Mouse (Mus musculus): ENCODE results near the gene Ccdc50.

The Ccdc50 gene

GRCm38 (mm10) chr16:27388761-27389451 lies at the start of gene Ccdc50:
Gene Ccdc50 (plus strand): TSS chr16:27388869.
- in situ Hi-C loops (cut with MboI; ENCODE audit: low sequenced_read_pairs) = no loop called here

DNA sequence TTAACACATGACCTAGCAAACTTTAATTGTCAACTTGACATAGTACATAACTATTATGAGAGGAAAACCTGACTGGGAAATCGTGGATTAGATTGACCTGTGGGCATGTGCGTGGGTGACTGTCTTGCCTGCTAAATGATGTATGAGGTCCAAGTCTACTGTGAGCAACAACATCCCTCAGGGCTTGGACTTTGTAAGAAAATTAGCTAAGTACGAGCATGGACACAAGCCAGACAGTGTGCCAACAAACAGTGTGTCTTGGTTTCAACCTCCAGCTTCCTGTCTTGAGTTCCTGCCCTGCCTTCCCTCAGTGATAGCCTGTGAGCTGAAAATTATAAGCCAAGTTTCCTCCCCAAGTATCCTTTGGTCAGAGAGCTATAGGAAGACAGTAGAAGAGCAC lies 41.1 kb upstream of the Ccdc50 start:
- in situ Hi-C loops (cut with MboI; ENCODE audit: low sequenced_read_pairs) = no loop called here

- in situ Hi-C loops (cut with MboI; ENCODE audit: low sequenced_read_pairs) = no loop called here
These were observed 40.3 kb upstream of the Ccdc50 start for GRCm38 (mm10) chr16:27348359-27348758.

DNA sequence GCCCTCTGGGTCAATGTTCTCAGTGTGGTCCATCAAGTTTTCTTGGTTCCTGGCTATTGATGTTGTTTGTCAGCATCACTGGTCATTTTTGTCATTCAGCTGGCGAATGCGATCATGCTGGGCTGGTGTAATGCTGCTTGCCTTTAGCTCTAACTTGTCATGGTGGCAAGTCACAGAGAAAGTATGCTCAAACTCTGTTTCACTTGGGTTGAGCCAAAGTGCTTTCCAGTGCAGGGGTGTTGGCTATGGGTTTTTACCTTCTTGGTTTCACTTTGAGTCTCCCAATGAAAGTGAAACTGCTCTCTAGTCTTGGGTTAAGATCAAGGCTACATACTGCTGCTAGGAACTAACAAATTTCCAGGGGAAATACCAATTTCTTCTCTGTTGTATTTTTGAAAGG lies 39.4 kb upstream of the Ccdc50 start:
- in situ Hi-C loops (cut with MboI; ENCODE audit: low sequenced_read_pairs) = no loop called here

DNA sequence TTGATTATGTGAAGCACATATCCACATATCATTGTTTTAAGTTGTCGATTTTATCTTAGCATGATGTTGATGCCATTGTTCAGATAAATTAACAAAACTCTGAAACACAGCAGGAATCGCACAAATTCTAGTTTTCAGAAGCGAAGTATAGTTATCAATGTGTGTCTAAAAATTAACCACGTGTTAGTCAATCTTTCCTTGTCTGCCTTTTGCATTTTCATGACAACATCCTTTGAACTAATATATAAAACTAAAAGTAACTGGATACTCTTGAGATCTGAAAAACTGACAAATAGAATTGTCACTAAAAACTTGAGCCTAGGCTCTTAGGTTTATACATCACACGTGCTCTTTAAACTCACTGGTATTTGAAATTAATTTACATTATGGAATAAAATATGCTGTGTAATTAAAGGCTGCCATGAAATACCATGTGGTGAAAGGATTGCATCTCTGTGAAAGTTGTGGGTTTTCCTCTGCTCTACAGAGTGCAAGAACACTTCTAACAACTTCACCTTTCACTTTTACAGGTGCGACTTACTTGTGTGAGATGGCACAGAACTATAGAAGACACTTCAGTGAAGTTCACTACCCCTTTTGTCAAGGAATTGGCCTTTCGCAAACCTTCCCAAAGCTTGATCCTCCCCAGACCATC lies 38.7 kb upstream of the Ccdc50 start:
- in situ Hi-C loops (cut with MboI; ENCODE audit: low sequenced_read_pairs) = no loop called here

GRCm38 (mm10) chr16:27354464-27354863 lies 34.2 kb upstream of the Ccdc50 start:
- in situ Hi-C loops (cut with MboI; ENCODE audit: low sequenced_read_pairs) = no loop called here

DNA sequence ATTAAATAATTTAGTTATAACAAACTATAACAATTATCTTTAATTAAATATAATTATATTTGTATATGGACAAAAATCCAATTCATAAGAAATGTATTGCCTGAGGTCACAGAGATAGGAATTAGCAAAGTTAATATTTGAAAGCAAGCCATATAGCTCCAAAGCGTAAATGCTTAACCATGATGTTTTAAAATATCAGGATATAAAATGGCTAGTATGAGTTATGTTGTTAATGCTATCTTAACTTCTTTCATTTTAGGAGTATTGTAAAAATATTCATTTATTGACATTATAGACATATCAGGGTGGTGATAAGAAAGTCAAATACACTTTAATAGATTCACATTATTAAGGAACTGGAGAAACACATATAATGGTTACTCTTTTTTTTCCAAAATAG lies 28.6 kb upstream of the Ccdc50 start:
- in situ Hi-C loops (cut with MboI; ENCODE audit: low sequenced_read_pairs) = no loop called here

DNA sequence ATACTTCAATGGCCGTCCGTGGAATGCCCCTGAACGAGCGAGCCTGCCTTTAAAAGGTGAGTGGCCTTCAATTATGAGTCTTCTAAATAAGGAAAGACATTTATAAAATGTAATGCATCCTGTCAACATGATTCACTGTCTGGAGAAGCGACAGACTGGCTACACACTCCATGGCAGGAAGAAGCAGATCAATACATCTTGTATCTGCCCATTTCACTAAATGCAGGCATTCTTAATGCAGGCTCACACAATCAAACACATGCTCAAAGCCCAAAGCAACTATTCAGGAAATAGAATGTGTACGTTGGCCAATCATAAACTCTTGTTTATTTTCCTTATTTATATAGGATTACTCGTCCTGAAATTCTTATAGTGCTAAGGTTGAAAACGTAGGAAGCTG lies 18.5 kb upstream of the Ccdc50 start, which contains the start of gene Uts2b:
TSS of gene Uts2b (minus strand) at position 49 of the 400 bp plus-strand sequence.
- in situ Hi-C loops (cut with MboI; ENCODE audit: low sequenced_read_pairs) = no loop called here

DNA sequence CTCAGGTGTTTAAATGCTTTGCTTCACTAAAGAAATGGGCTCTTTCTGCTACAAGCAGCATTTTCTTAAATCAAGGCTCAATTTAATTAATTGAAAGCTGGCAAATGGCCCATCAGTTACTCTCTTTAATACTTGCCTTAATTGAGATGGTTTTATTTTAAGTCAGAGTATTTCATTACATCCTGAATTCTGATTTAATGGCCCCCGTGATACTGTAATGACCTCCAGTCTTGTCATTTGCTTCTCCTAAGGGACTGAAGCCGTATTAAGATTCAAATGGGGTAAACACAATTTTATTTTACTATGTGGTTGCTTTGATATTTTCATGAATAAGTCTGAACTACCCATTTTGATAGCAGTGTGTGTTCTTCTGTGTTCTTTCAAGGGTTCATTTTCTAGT lies 18.0 kb upstream of the Ccdc50 start:
- in situ Hi-C loops (cut with MboI; ENCODE audit: low sequenced_read_pairs) = no loop called here

- in situ Hi-C loops (cut with MboI; ENCODE audit: low sequenced_read_pairs) = no loop called here
These were observed 14.5 kb upstream of the Ccdc50 start for GRCm38 (mm10) chr16:27374139-27374538.

GRCm38 (mm10) chr16:27375318-27375717 lies 13.4 kb upstream of the Ccdc50 start:
- in situ Hi-C loops (cut with MboI; ENCODE audit: low sequenced_read_pairs) = no loop called here

GRCm38 (mm10) chr16:27376556-27376955 lies 12.1 kb upstream of the Ccdc50 start:
- in situ Hi-C loops (cut with MboI; ENCODE audit: low sequenced_read_pairs) = no loop called here

GRCm38 (mm10) chr16:27382217-27382616 lies 6.5 kb upstream of the Ccdc50 start:
- in situ Hi-C loops (cut with MboI; ENCODE audit: low sequenced_read_pairs) = no loop called here

DNA sequence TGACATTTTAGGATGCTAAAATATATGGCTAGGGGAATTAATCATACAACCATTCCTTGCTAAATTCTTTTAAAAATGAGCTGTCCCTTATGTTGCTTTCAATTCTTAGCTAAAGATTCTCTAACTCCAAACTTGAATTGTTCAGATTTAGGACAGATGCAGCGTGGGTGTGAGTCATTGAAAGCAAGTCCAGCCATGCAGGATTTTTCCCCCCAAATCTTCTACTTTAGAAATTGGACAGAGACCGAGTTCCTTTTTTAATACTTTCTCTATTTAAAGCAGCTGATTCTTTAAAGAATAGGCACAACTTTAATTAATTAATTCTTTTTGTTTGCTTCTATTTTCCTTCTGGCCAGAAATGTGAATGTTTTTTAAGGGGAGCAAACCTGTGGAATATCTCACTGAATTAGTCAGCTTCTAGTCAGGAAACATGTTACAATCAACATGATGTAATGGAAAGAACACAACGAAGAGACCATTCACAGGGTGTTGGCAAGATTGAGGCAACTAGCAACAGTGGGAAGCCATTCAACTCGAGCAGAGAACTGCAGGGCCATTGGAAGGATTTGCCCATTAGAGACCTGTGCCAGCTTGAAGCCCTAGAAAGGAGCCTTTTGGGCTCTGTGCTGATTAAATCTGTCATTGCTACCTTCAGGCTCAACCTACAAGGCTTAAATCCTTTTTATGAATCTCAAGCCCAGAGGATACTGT lies 3.6 kb upstream of the Ccdc50 start:
- in situ Hi-C loops (cut with MboI; ENCODE audit: low sequenced_read_pairs) = no loop called here

- in situ Hi-C loops (cut with MboI; ENCODE audit: low sequenced_read_pairs) = no loop called here
These were observed 3.0 kb upstream of the Ccdc50 start for GRCm38 (mm10) chr16:27385649-27386048.

DNA sequence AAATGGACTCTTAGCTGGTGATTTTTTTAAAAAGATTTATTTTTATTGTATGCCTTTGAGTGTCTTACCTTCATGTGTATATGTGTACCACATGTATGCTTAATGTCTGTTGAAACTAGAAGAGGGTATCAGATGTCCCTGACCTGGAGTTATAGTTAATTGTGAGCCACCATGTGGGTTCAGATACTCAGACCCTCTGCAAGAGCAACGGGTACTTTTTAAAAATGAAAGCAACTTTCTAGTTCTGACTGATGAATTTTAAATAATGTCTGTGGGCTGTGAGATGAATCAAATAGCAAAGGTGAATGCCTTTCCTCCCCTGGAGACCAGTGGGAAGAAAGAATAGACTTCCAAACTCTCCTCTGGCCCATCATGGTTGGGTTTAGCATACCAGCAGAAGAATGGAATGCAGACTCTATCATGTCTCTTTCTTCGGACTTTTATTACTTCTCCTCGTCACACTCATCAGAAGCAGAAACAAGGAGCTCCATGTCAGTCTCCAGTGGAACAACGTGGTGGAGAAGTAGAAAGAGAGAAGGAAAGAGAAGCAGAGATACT lies 1.7 kb upstream of the Ccdc50 start:
- in situ Hi-C loops (cut with MboI; ENCODE audit: low sequenced_read_pairs) = no loop called here

DNA sequence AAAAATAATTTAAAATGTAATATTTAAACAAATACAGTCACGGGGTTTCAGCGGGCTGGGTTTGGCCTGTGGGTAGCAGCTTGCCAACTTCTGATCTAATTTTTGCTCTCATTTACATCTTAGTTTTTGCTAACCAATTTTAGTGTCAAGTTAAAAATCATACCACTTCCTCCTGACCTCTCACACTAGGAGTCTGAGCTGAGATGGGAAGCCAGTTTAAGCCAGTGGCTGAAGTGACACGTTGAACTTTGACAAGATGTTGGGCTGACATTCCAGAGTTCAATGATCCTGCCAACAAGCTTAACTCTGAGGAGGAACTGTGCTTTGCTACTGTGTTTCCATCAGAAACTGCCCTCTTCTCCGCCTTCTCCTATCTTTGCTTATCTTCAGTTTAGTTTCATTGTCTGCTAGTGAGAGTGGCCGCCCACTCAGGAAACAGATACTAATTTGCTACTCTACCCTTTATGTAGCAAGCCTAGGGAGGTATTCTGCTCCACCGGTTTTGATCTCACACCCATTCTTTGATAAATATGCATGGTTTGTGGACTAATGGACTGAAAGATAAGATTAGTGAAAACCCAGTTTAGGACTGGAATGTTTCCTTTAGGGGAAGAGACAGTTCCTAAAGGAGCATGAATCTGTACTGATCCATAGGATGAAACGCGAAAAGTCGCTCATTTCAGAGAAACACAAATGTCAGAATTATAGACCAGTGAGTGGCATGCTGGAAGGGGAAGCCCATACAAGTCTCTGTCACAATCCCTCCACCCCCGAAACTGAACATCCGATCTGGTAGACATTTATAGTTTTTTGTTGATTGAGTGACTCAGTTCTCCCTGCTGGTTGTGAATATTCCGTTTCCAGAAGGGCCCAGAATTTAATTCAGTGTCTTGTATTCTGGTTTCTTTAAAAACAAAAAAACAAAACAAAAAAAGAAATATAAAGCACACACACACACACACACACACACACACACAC lies 746 bp upstream of the Ccdc50 start:
- in situ Hi-C loops (cut with MboI; ENCODE audit: low sequenced_read_pairs) = no loop called here

DNA sequence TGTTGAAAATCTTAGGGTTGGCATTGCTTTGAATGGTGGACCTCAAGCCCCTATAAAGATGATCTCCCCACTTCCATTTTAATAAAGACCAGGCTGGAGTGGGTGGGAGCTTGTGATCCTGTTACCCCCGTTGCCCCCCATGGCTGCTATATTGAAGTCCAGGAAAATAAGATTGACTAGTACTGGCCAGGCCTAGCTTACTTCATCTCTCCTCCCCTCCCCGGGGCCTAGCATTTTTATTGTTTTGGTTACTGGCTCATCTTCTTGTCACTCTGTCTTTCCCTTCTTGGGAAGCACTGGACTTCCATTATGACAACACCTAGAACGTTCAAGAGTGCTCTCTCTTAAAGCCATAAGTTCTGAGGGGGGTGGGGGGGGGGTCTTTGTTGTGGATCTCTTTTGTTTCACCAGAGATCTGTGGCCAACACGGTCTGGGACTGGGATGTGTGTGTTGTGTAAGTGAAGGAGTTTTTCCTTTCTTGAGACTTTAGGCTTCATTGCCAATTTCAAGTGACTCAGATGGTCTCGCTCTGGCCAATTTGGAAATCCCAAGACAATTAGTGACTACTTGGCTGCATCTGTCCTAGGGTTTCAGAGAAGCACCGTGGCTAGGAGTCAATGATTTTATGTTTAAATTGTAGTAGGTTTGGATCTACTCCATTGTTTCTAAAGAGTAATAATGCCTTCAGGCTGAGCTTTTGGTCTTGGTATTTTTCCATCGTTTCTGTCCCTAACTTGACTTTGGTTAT lies 1.0 kb downstream of the Ccdc50 start:
- in situ Hi-C loops (cut with MboI; ENCODE audit: low sequenced_read_pairs) = no loop called here

- in situ Hi-C loops (cut with MboI; ENCODE audit: low sequenced_read_pairs) = no loop called here
These were observed 1.6 kb downstream of the Ccdc50 start for GRCm38 (mm10) chr16:27390306-27390705.

GRCm38 (mm10) chr16:27391845-27392244 lies 3.2 kb downstream of the Ccdc50 start:
- in situ Hi-C loops (cut with MboI; ENCODE audit: low sequenced_read_pairs) = no loop called here

Data from CH12F3 (cell line).